Mouse (Mus musculus) cortical plate, adult 2 months (tissue): ENCODE data around the gene Setd1a. TPM values are rescaled to one million over a fixed set of nuclear protein-coding genes. Genes with fewer than 3 reads are reported as not detected.
A peak's percentile ranks its signal among the peaks of the same experiment; 100 is the strongest.

Experiments
- H3K27ac ChIP-seq: fragments of 200-500 bp; 2 replicates; pipeline ENCODE4 v1.5.1; 2012; ENCODE audit warnings: low read length, control low read depth, inconsistent platforms; ENCODE audit not compliant: insufficient read depth
- H3K4me1 ChIP-seq: fragments of 200-500 bp; 2 replicates; pipeline ENCODE4 v1.6.1; 2011; ENCODE audit warnings: low read length; ENCODE audit not compliant: control insufficient read depth, insufficient read depth
- H3K4me3 ChIP-seq: fragments of 200-500 bp; 2 replicates; pipeline ENCODE4 v1.5.1; 2011; ENCODE audit warnings: mild to moderate bottlenecking, low read length, control low read depth; ENCODE audit not compliant: insufficient read depth
- CTCF ChIP-seq: fragments of 200-500 bp; IDR thresholded peaks from 2 replicates; pipeline ENCODE4 v1.5.1; 2011; ENCODE audit warnings: mild to moderate bottlenecking, control low read depth, low read length; ENCODE audit not compliant: insufficient read depth; ENCODE audit errors: extremely low read depth
- POLR2A ChIP-seq: fragments of 200-500 bp; IDR thresholded peaks from 2 replicates; pipeline ENCODE4 v1.6.1; 2011; ENCODE audit warnings: mild to moderate bottlenecking, low read length, control low read depth; ENCODE audit not compliant: insufficient read depth; ENCODE audit errors: extremely low read depth
- polyA plus RNA-seq: library from polyadenylated mRNA; depleted of rRNA; stranded (reverse); fragments of >200 nt; gene quantifications from 2 replicates; pipeline ENCODE4 v1.2.3, GENCODE M21; 2012; rRNA removed

Setd1a gene
- polyA plus RNA-seq, 1 experiment = 15.7 TPM

DNA sequence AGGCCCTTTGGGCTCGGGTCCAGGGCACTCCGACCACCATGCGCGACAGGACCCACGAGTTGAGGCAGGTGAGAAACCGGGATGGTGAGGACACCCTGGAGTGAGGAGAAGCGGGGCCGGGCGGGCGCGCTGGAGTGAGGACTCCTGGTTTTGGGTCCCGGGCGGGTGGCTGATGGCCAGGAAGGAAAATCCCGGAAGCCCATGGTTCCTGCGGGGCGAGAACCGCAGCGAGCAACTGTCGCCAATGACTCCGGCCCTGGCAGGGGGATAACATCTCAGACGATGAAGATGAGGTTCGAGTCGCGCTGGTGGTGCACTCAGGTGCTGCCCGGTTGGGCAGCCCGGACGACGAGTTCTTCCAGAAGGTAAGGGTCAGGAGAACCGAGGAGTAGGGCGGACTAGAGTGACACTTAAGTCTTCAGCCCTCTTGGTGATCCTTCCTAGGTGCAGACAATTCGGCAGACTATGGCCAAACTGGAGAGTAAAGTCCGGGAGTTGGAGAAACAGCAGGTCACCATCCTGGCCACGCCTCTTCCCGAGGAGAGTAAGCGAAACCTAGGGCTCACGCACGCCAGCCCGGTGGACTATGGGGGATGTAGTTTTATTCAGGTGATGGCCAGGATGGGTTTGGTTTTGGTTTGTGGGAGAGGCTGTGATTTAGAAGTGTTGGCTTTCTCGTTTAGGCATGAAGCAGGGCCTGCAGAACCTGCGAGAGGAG lies 65.7 kb downstream of the Setd1a start:
- H3K4me1 ChIP-seq = no peaks in the 10 kb centered on the region; the same call in 1 of the 2 replicates
- peak overlapping the region; percentile 77 for H3K27ac ChIP-seq
- TF ChIP-seq POLR2A = peak; percentile 76
- no peak for TF ChIP-seq CTCF
- H3K4me3 ChIP-seq = peak overlapping the region; percentile 60

Other genes with a start within 250 kb of the Setd1a start
- gene Tmem265, start 215.3 kb upstream of the Setd1a start, polyA plus RNA-seq = not detected in 2 replicates
- gene Phkg2, start 203.3 kb upstream of the Setd1a start, polyA plus RNA-seq = 143 and 150 TPM in 2 replicates
- 22.0 and 22.3 TPM in 2 replicates for gene Ccdc189, start 188.1 kb upstream of the Setd1a start, polyA plus RNA-seq
- gene Rnf40, start 187.9 kb upstream of the Setd1a start, polyA plus RNA-seq = 48.0 and 51.1 TPM in 2 replicates
- gene Zfp629, start 160.9 kb upstream of the Setd1a start, polyA plus RNA-seq = 16.9 and 19.5 TPM in 2 replicates
- gene Bcl7c, start 67.7 kb upstream of the Setd1a start, polyA plus RNA-seq = 25.5 and 27.0 TPM in 2 replicates
- gene Ctf1, start 63.9 kb upstream of the Setd1a start, polyA plus RNA-seq = 7.1 and 7.5 TPM in 2 replicates
- gene Ctf2, start 44.5 kb upstream of the Setd1a start, polyA plus RNA-seq = not detected in 2 replicates
- 59.2 and 60.7 TPM in 2 replicates for gene Fbxl19, start 32.1 kb upstream of the Setd1a start, polyA plus RNA-seq
- 24.6 and 25.0 TPM in 2 replicates for gene Orai3, start 6.9 kb upstream of the Setd1a start, polyA plus RNA-seq
- not detected in 2 replicates for gene Gm49388, start 8.9 kb downstream of the Setd1a start, polyA plus RNA-seq
- 14.2 and 14.5 TPM in 2 replicates for gene Hsd3b7, start 23.9 kb downstream of the Setd1a start, polyA plus RNA-seq
- 118 and 122 TPM in 2 replicates for gene Stx4a, start 47.6 kb downstream of the Setd1a start, polyA plus RNA-seq
- 381 and 383 TPM in 2 replicates for gene Stx1b, start 47.9 kb downstream of the Setd1a start, polyA plus RNA-seq
- gene Zfp646, start 99.6 kb downstream of the Setd1a start, polyA plus RNA-seq = 14.9 and 15.1 TPM in 2 replicates
- gene Zfp668, start 100.2 kb downstream of the Setd1a start, polyA plus RNA-seq = 12.9 and 13.5 TPM in 2 replicates
- 4.1 and 4.6 TPM in 2 replicates for gene Prss53, start 114.3 kb downstream of the Setd1a start, polyA plus RNA-seq
- not detected in 2 replicates for gene Gm21974, start 118.8 kb downstream of the Setd1a start, polyA plus RNA-seq
- gene Vkorc1, start 118.9 kb downstream of the Setd1a start, polyA plus RNA-seq = 56.8 and 67.0 TPM in 2 replicates
- gene Bckdk, start 127.4 kb downstream of the Setd1a start, polyA plus RNA-seq = 55.7 and 59.2 TPM in 2 replicates
- 39.1 and 44.1 TPM in 2 replicates for gene Kat8, start 135.8 kb downstream of the Setd1a start, polyA plus RNA-seq
- gene Prss8, start 153.4 kb downstream of the Setd1a start, polyA plus RNA-seq = 0.08 and 0.15 TPM in 2 replicates
- gene Prss36, start 170.1 kb downstream of the Setd1a start, polyA plus RNA-seq = 17.0 and 17.9 TPM in 2 replicates
- 380 and 408 TPM in 2 replicates for gene Fus, start 190.8 kb downstream of the Setd1a start, polyA plus RNA-seq
- gene Pycard, start 217.2 kb downstream of the Setd1a start, polyA plus RNA-seq = 8.9 and 10.6 TPM in 2 replicates
- gene Trim72, start 227.3 kb downstream of the Setd1a start, polyA plus RNA-seq = 1.6 and 1.7 TPM in 2 replicates